Mouse (Mus musculus): ENCODE data around the gene Slc35e1.

Slc35e1 gene

GRCm38 (mm10) chr8:72485456-72486199, 6.8 kb downstream of the Slc35e1 start:
- peak; percentile 40 for DNase-seq (ENCODE audit: low read depth, low spot score)

- DNase-seq (ENCODE audit: low read depth, low spot score): peak; percentile 99
Observed at GRCm38 (mm10) chr8:72474826-72475546, 17.4 kb downstream of the Slc35e1 start, which contains the start of gene Cherp. Gene Cherp, minus strand, starts transcription at chr8:72475226.

DNA sequence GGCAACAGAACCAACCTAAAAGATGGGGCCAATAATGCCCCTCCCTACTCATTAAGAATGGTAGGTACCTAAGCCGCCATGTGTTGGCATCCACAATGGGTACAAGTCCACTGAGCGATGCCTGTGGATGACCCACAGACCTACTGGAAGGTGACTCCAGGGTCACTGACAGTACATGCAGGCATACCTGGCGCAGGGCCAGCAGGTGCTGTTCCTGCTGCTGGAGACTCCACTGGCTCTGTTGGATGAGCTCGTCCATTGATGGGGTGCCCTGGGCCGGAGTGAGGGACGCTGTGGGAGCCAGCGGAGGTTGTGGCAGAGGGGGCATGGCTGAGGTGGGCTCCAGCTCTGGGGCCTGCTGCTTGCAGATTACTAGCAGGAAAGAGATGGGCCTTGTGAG, 21.7 kb downstream of the Slc35e1 start:
- no peak for DNase-seq (ENCODE audit: low read depth, low spot score)

DNA sequence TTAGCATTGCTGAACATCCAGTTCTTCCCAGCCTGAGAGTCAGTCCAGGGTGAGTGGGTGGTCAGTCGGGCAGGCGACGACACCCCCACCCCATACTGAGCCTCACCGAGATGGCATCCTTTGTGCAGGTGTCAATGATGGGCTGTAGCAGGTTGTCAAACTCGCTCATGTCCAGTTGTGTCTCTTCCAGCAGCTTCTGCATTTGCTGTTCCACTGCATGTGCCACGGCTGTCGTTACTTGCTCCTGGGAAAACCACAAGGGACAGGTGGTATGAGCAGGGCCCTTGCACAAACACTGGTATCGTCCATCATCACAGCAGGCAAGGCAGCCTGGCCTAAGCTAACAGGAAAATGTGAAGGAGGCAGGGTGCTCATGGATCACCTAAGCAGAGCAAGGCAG, 22.4 kb downstream of the Slc35e1 start:
- no peak for DNase-seq (ENCODE audit: low read depth, low spot score)

GRCm38 (mm10) chr8:72469243-72469642, 23.2 kb downstream of the Slc35e1 start:
- no peak for DNase-seq (ENCODE audit: low read depth, low spot score)

- no peak for DNase-seq (ENCODE audit: low read depth, low spot score)
Observed at GRCm38 (mm10) chr8:72464211-72464610, 28.2 kb downstream of the Slc35e1 start.

GRCm38 (mm10) chr8:72459881-72460533, 32.4 kb downstream of the Slc35e1 start:
- DNase-seq (ENCODE audit: low read depth, low spot score): no peak

GRCm38 (mm10) chr8:72458457-72458856, 34.0 kb downstream of the Slc35e1 start:
- DNase-seq (ENCODE audit: low read depth, low spot score): no peak

DNA sequence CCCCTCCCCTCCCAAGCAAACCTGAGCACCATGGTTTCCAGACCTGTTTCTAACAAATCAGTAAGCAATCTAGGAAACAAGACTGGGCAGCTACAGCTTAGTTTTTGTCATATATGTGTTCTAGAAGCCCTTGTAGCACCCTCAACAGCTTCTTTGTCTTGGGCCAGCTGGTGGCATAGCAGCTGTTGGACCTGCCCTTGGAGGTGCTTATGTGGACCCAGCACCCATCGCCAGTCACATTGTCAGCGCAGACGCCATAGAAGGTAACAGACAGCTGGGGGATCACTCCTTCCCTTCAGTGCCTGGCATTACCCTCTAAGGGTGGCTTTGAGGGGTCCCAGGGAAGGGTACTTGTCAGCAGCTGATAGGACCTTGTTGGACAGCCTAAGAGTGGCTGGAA, 34.6 kb downstream of the Slc35e1 start:
- DNase-seq (ENCODE audit: low read depth, low spot score): no peak

- no peak for DNase-seq (ENCODE audit: low read depth, low spot score)
Observed at GRCm38 (mm10) chr8:72455317-72455716, 37.1 kb downstream of the Slc35e1 start.

DNA sequence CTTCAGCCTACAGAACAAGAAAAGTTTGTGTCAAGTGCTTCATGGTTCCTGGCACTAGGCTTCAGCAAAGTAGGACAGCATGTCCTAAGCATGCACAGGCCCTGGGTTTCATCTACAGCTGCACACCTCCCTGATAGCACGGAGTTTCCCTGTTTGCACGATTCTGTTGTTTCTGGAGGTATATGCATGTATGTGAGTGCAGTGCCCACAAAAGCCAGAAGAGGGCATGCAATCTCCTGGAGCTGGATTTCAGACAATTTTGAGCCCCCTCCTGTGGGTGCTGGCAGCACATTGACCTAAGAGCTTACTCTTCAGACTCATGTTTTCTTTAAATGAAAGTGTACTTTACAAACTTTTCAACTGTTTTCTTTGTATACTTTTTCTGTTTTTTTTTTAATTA, 38.5 kb downstream of the Slc35e1 start:
- DNase-seq (ENCODE audit: low read depth, low spot score): no peak

- DNase-seq (ENCODE audit: low read depth, low spot score): no peak
Observed at GRCm38 (mm10) chr8:72451516-72451915, 40.9 kb downstream of the Slc35e1 start.

- DNase-seq (ENCODE audit: low read depth, low spot score): no peak
Observed at GRCm38 (mm10) chr8:72445071-72445470, 47.3 kb downstream of the Slc35e1 start.

DNA sequence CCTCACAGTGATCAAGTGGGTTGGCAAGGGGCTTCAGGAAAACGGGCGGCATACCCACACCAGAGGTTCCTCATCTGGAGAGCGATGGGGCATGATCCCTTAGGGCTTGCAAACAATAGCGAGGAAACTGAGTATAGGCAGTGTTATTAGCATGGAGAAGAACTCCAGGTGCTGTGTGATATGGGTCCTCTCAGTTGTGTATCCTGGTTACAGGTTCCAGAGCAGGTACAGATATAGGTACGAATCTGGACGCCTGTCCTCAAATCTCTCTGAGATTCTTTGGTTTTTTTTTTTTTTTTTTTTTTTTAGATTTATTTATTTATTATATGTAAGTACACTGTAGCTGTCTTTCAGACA, 48.4 kb downstream of the Slc35e1 start:
- no peak for DNase-seq (ENCODE audit: low read depth, low spot score)

DNA sequence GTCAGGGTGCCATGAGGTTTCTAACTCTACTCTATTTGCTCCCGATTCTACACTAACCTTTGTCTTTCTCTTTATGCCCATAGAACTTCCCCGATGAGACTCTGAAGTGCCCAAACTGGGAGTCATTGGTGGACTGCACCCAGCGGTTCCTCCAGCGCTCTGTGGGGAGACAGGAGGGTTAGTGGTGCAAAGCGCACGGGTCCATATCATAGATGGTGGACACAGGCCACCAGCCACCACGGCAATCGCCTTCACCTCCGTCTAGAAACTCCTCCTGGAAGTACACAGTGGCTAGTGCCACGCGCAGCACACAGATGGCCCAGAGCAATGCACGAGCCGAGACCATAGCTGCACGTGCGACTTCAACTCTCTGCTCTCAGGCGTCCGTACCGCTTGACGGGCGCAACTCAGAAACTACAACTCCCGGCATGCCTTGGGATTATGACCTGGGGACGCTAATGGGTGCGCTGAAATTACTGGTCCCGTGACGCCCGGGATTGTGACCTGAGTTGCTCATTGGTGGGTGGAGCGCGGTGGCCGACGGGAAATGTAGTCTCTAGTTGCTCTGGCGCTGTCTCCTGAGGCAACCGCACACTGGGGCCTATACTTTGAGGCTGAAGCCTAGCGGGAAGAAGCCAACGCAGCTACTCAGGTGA, 48.9 kb downstream of the Slc35e1 start, which contains the start of the genes Calr3 and 1700030K09Rik:
Gene Calr3 (minus strand): TSS at position 533 of the 656 bp plus-strand sequence.
Gene 1700030K09Rik (plus strand): TSS at position 543 of the 656 bp plus-strand sequence.
- DNase-seq (ENCODE audit: low read depth, low spot score): peak; percentile 98

DNA sequence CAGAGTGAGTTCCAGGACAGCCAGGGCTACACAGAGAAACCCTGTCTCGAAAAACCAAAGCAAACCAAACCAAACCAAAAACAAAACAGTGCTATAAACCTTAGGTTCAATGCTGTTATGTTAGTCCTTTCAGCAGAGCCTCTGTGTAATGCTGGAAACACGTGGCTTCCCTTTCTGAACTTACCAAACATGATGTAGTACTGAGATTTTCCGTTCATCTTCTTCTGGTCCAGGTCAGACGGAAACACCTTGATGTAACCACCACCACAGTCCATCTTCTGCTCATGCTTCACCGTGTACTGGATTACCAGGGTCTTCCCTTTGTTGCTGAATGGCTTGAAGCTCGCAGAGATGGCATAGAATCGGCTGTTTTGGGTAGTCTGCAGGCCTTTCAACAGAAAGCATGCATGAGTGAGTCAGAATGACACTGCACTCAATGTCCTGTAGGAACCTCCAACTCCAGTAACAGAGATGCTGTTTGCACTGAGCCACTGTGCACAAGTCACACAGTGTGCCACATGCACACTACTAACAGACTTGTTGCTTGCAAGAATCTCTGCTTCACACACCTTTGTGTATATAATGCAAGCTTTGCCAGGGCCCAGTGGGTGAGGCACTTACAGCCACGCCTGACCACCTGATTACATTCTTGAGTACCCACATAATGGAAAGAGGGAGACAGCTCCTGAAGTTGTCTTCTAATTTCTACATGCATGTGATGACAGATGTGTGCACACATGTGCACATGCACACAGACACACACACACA, 54.0 kb downstream of the Slc35e1 start:
- no peak for DNase-seq (ENCODE audit: low read depth, low spot score)

- DNase-seq (ENCODE audit: low read depth, low spot score): no peak
Observed at GRCm38 (mm10) chr8:72434952-72435351, 57.5 kb downstream of the Slc35e1 start.

Data from CD4-positive, CD25-positive, alpha-beta regulatory T cell, adult 2 months (primary cell).